Mouse (Mus musculus): ENCODE measurements around the gene Foxp1.

The Foxp1 gene

GRCm38 (mm10) chr6:99383846-99384472 is 138.6 kb downstream of the Foxp1 start:
- DNase-seq: no peak

GRCm38 (mm10) chr6:99380146-99380545 is 142.4 kb downstream of the Foxp1 start:
- no peak for DNase-seq

DNA sequence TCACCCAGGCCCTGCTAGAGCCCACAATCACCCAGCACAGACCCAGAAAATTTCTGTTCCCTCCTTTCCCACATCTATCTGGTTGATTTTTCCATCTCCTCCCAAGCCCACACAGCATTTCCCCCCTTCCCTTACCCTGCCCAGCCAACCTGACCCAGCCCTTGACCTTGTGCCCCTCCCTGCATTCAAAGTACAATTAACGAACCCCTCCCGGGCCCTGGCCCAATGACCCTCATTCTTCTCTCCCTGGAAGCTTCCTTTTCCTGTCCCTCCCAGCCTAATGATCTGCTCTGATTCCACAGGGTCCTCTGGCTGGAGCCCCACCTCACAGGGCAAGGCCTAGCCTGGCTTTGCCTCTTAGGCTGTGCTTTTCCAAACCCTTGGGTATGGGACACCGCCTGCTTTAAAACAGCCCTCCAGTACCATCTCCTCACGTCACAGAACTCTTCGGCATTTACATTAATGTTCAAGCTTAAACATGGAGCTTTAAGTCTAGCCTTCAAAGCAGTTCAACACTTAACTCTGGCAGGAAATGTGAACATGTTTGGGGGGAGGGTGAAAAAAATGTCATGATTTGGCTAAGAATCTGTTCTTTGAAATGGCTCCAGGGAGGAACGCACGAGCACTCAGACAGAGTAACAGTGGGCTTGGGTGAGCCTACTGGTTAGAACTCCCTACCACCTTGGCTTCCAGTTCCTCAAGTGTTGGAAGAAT is 143.4 kb downstream of the Foxp1 start:
- DNase-seq: no peak

- no peak for DNase-seq
Measured at GRCm38 (mm10) chr6:99377716-99378115, 144.8 kb downstream of the Foxp1 start.

DNA sequence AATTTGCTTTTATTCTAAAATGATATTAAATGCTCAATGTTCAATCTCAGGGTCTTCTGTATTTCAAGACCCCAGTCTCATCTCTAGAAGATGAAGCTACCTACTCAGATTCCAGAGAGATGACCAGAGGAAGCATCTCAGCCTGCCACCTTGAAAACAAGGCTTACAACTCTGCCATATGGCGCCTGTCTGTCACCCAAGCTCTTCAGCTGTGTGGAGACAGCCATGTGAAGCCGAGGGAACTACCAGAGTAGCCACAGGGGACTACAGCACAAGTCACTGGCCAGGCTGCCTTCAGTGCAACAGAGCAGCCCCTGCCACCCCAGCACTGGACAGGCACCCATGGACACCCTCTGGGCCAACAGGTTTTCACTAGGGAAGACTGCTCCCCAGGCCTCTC is 145.4 kb downstream of the Foxp1 start:
- DNase-seq: no peak

DNA sequence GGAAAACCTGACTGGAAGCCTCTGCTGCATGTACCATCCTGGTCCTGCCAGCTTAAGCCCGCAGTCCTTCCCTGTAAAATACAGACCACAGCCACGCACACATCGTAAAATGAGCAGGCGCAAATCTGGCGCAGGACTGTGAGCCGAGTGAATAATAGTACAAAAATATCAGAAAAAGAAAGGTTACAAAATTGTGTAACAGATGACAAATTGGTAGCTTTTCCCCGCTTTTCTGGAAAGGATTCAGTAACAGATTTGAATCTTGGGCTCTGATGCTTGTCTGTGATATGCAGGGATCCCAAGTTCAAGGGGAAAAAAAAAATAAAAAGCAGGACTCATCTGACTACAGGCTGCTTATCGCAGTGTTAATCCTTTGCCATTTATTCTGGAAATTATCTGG is 145.8 kb downstream of the Foxp1 start:
- DNase-seq: no peak

GRCm38 (mm10) chr6:99375865-99376264 is 146.7 kb downstream of the Foxp1 start:
- DNase-seq: no peak

- no peak for DNase-seq
Measured at GRCm38 (mm10) chr6:99375376-99375775, 147.1 kb downstream of the Foxp1 start.

DNA sequence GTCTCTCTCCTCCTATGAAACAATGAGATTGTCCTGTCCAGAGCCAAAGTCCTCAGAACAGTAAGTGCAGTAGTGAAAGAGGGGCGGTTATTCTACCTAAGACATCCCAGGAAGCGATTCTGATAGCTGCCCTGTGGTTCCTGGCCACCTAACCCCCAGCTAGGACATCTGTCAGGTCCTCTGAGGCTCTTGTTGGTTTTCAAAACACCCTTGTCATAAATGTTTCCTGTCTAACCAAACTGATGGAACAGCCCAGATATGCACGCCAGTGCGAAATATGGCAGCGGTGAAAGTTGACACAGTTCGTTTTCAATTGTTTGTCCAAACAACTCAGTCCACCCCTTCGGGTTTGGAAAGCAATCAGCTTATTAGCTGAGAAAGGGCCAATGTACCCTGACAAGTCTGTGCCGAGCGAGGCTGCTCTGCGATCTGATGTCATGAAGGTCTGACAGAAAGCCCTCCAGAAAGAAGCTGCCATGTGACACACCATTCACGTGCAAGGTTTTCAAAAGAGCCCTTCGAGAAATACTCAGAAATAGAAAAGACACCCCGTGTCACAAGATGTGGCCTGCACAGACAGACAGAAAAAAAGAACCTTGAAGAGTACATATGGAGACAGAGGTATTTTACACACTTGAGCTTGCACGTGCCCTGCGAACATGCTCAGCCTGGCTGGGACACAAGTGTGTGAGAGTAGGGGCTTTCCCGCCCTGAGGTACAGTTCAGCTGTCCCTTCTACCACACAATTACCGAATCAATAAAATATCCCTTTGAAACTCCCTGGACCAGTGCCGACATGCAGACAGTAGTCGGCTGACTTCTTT is 147.9 kb downstream of the Foxp1 start:
- DNase-seq: no peak

DNA sequence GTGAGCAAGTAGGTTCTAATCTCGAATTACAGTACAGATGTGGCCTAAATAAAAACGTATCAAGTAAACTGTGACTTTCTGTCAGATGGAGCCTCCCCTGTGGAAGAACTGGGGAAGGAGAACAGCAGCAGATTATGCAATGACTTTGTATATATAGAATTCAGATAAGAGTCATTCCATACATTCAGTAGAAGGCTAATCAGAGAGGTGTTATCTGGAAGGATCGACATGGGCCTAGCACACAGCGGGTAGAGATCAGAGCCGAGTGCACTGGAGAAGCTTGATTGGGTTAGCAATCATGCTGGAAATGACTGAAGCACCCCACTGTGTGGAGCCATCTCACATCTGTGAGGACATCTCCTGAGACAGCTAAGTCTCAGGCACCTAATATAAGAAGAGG is 150.1 kb downstream of the Foxp1 start:
- DNase-seq: no peak

DNA sequence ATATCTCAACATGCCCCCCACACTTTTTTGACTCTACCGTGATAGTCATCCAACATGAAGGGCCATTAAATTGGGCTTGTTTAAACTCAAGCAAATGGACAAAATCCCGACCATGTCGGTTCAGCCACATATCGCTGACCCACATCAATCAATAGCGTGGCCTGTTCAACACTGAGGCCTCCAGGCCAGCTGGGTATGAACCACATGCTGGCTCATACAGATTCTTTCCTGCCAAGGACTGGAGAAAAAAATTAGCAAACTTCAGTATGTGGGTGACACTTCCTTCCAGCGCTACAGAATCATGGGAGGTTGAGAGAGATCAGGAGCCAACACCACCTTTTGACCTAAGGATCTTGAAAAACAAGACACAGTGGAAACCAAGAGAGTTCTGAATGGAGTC is 150.5 kb downstream of the Foxp1 start:
- DNase-seq: no peak

- no peak for DNase-seq
Measured at GRCm38 (mm10) chr6:99369931-99370330, 152.6 kb downstream of the Foxp1 start.

- no peak for DNase-seq
Measured at GRCm38 (mm10) chr6:99369156-99369555, 153.4 kb downstream of the Foxp1 start.

DNA sequence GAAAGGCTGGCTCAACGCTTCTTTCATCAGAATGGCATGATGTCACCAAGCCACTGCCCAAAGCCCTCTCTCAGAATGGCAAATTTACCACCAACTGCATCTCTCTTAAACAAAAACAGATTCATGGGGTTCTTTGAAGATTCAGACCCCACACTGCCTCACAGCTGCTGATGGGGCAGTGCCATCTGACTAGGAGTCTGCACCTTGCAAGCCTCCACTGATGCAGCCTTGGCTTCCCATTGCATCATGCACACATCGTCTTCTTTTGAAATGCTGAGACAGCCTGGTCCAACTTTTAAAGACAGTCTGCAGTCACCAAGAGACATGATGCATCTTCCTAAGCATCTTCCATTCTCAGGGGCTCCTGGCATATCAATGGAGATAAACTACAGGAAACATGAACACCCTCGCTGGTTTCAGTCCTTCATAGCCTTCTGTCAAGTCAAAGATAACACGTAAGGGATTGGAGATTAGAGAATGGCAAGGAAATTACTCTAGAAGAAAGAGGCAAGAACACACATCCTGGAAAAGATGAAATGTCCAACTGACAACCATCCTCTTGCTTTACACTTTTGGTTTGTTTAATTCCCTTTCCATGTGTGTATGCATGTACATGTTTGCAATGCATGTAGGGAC is 154.3 kb downstream of the Foxp1 start:
- DNase-seq: no peak

DNA sequence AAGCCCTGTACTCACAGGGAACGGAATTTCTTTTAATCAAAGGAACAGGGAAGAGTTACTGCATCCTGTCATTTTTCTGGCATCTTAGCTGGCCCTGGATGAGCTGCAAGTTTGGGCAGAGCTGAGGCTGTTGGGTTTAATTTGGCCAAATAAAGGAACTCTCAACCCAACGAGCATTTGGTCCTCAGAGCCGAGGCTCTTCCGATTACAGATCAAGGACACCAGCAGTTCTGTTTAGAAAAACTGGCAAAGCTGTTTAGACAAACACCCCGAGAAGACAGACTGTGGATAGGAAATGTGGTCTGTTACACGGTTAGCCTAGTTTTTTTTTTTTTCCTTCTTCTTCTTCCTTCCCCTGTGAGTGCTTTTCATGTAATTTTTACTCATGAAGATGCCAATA is 158.0 kb downstream of the Foxp1 start:
- no peak for DNase-seq

GRCm38 (mm10) chr6:99360581-99360980 is 161.9 kb downstream of the Foxp1 start:
- DNase-seq: no peak

GRCm38 (mm10) chr6:99359765-99360499 is 162.6 kb downstream of the Foxp1 start:
- DNase-seq: no peak

DNA sequence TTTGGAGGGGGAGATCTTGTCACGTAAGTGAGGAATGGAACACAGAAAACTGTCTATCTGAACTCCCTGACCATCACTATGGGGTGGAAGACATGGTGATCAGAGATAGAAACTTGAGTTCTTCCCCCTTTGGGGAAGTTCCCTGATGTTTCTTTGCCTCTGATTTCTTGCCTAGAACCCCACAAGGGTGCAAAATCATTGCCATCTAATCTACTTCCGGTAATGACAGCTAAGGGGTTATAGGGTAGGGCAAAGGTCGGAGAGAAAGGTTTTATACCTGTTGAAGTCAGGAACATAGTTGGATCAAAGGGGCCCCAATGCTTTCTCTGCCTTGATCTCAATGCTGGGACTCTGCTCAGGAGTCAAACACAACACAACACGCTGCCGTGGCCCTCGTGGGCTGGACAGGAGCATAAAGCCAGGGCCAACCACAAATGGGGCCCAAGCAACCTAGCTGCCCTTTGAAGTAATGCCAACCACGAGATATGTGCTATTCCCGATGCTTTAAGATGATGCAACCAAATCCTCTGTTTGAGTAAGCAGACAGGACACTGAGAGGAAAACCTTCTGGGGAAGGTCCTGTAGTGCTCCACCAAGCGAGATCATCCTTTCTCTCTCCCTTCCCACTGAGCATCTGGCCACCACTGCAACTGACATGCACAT is 163.4 kb downstream of the Foxp1 start:
- DNase-seq: no peak

GRCm38 (mm10) chr6:99357931-99358330 is 164.6 kb downstream of the Foxp1 start:
- DNase-seq: no peak

DNA sequence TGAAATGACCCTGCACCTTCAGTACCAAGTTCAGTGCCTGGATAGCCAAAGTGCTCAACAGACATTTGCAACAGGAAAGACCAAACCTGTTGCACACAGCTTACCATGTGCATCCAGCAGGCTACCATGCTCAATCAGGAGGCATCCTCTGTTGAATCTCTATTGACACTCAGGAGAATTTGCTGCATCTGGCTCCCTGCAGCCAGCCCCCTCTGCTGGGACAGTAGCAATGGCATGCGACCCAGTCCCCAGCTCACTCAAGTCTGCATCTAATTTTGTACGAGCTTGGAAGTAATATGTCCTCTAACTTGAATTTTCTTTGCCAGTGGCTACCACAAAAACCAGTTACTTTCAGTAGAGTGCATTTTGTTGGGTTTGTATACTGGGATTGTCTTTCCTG is 168.2 kb downstream of the Foxp1 start:
- no peak for DNase-seq

- no peak for DNase-seq
Measured at GRCm38 (mm10) chr6:99353441-99353840, 169.1 kb downstream of the Foxp1 start.

GRCm38 (mm10) chr6:99350566-99350965 is 172.0 kb downstream of the Foxp1 start:
- DNase-seq: no peak

Measured in right cerebral cortex, postnatal 14 days (tissue).